Mouse (Mus musculus): ENCODE measurements around the gene Lsg1. TPM values are rescaled to one million over a fixed set of nuclear protein-coding genes. Genes with fewer than 3 reads are reported as not detected.

Gene Lsg1
- total and polyA plus RNA-seq, 2 experiments from 2014 or later, result 16.7 to 42.1 TPM

- Histone ChIP-seq H3K4me1 (ENCODE audit: insufficient read depth, low read length) (peaks cover 8% of the 10 kb centered on the region), H3K27ac (no peak overlapping the region), H3K27me3 (ENCODE audit: insufficient read depth, low read length) (no peaks in the 10 kb centered on the region), H3K36me3 (ENCODE audit: insufficient read depth, low read length) (0 out of 2 replicates have a peak, but pooled peaks cover 6% of the 10 kb centered on the region), H3K9ac (replicated peaks; ENCODE audit: low read length) (no peak overlapping the region), H3K4me2 (ENCODE audit: low read depth, low read length) (no peak overlapping the region), H3K9me3 (ENCODE audit: low read length) (no peaks in the 10 kb centered on the region), H3K4me3 (ENCODE audit: low read length) (no peak overlapping the region)
- WGBS, result 93% methylated on average over 9 of the region's 9 CpGs
- DNase-seq (ENCODE audit: low spot score), result no peak
- no peak for TF ChIP-seq CTCF (IDR thresholded peaks at IDR 0.05; ENCODE audit: low read depth)
- no peak for ATAC-seq
These were observed 70.4 kb downstream of the Lsg1 start for GRCm38 (mm10) chr16:30516993-30517392.

- Histone ChIP-seq H3K4me1 (ENCODE audit: insufficient read depth, low read length) (peaks cover 15% of the 10 kb centered on the region), H3K9me3 (ENCODE audit: low read length) (no peaks in the 10 kb centered on the region), H3K4me3 (ENCODE audit: low read length) (no peak overlapping the region), H3K27ac (no peak overlapping the region), H3K4me2 (ENCODE audit: low read depth, low read length) (no peak overlapping the region), H3K36me3 (ENCODE audit: insufficient read depth, low read length) (0 out of 2 replicates have a peak, but pooled peaks cover 6% of the 10 kb centered on the region), H3K27me3 (ENCODE audit: insufficient read depth, low read length) (no peaks in the 10 kb centered on the region), H3K9ac (replicated peaks; ENCODE audit: low read length) (no peak overlapping the region)
- DNase-seq (ENCODE audit: low spot score) (peak; percentile 50), ATAC-seq (no peak)
- TF ChIP-seq CTCF (IDR thresholded peaks at IDR 0.05; ENCODE audit: low read depth), result peak; percentile 66
- WGBS, result 68% methylated on average over 12 of the region's 12 CpGs
These were observed 72.0 kb downstream of the Lsg1 start for GRCm38 (mm10) chr16:30515418-30515817.

- 61% methylated on average over 20 of the region's 20 CpGs for WGBS
- no peaks in the 10 kb centered on the region for H3K9me3 ChIP-seq (ENCODE audit: low read length)
- TF ChIP-seq CTCF (IDR thresholded peaks at IDR 0.05; ENCODE audit: low read depth), result no peak
- peak; percentile 62 for DNase-seq (ENCODE audit: low spot score)
- no peak overlapping the region for H3K4me3 ChIP-seq (ENCODE audit: low read length)
- H3K4me1 ChIP-seq (ENCODE audit: insufficient read depth, low read length), result peaks cover 15% of the 10 kb centered on the region
- ATAC-seq, result peak; percentile 48
- no peak overlapping the region for H3K4me2 ChIP-seq (ENCODE audit: low read depth, low read length)
- H3K27ac ChIP-seq, result no peak overlapping the region
- H3K9ac ChIP-seq (replicated peaks; ENCODE audit: low read length), result 0 out of 2 replicates have a peak overlapping the region, but pooled peaks have one; percentile 13
- H3K36me3 ChIP-seq (ENCODE audit: insufficient read depth, low read length), result 0 out of 2 replicates have a peak, but pooled peaks cover 6% of the 10 kb centered on the region
- H3K27me3 ChIP-seq (ENCODE audit: insufficient read depth, low read length), result no peaks in the 10 kb centered on the region
These were observed 74.1 kb downstream of the Lsg1 start for GRCm38 (mm10) chr16:30513050-30514024.

- H3K27ac ChIP-seq, result no peak overlapping the region
- 59% methylated on average over 8 of the region's 8 CpGs for WGBS
- TF ChIP-seq CTCF (IDR thresholded peaks at IDR 0.05; ENCODE audit: low read depth), result no peak
- H3K4me2 ChIP-seq (ENCODE audit: low read depth, low read length), result no peak overlapping the region
- DNase-seq (ENCODE audit: low spot score) (no peak), ATAC-seq (no peak)
- no peak overlapping the region for H3K4me3 ChIP-seq (ENCODE audit: low read length)
- H3K9ac ChIP-seq (replicated peaks; ENCODE audit: low read length), result 0 out of 2 replicates have a peak overlapping the region, but pooled peaks have one; percentile 13
- H3K4me1 ChIP-seq (ENCODE audit: insufficient read depth, low read length), result peaks cover 15% of the 10 kb centered on the region
- no peaks in the 10 kb centered on the region for H3K27me3 ChIP-seq (ENCODE audit: insufficient read depth, low read length)
- no peaks in the 10 kb centered on the region for H3K9me3 ChIP-seq (ENCODE audit: low read length)
- H3K36me3 ChIP-seq (ENCODE audit: insufficient read depth, low read length), result 0 out of 2 replicates have a peak, but pooled peaks cover 6% of the 10 kb centered on the region
These were observed 74.9 kb downstream of the Lsg1 start for GRCm38 (mm10) chr16:30512375-30513049.

- Histone ChIP-seq H3K4me3 (ENCODE audit: low read length) (peak overlapping the region; percentile 61), H3K27me3 (ENCODE audit: insufficient read depth, low read length) (no peaks in the 10 kb centered on the region), H3K4me2 (ENCODE audit: low read depth, low read length) (peak overlapping the region; percentile 74), H3K4me1 (ENCODE audit: insufficient read depth, low read length) (peaks cover 15% of the 10 kb centered on the region), H3K27ac (peak overlapping the region; percentile 95; the same call in 1 of the 2 replicates), H3K9me3 (ENCODE audit: low read length) (no peaks in the 10 kb centered on the region), H3K36me3 (ENCODE audit: insufficient read depth, low read length) (0 out of 2 replicates have a peak, but pooled peaks cover 6% of the 10 kb centered on the region), H3K9ac (replicated peaks; ENCODE audit: low read length) (peak overlapping the region; percentile 81)
- ATAC-seq (no peak), DNase-seq (ENCODE audit: low spot score) (no peak)
- TF ChIP-seq CTCF (IDR thresholded peaks at IDR 0.05; ENCODE audit: low read depth), result no peak
- 79% methylated on average over 13 of the region's 13 CpGs for WGBS
These were observed 75.6 kb downstream of the Lsg1 start for GRCm38 (mm10) chr16:30511563-30512340.
